Mouse (Mus musculus): ENCODE results near the gene Ttc7b. TPM values are rescaled to one million over a fixed set of nuclear protein-coding genes. Genes with fewer than 3 reads are reported as not detected.

Ttc7b gene
- polyA plus RNA-seq, 1 experiment from 2014 or later, result 6.5 TPM

DNA sequence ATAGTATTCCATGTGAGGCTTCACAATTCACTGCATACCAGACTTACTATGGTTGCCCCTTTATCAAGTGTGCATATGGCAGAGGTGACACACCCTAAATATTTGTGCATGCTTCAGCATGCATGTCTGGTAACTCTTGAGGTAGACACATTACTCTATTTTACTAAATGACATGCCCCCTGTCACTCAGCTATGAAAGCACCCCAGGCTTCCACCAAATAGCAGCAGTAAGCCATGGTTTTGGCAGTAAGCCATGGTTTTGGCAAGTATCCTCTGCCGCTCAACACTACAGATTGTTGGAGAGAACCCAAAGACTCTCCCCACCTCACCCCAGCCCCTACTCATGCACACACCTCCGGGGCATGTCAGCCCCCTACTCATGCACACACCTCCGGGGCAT lies 134.4 kb downstream of the Ttc7b start:
- no peaks in the 10 kb centered on the region for H3K9me3 ChIP-seq
- H3K4me1 ChIP-seq, result peaks cover 23% of the 10 kb centered on the region
- 32% methylated on average over 3 of the region's 3 CpGs for WGBS
- H3K4me2 ChIP-seq (replicated peaks), result no peak overlapping the region
- no peak overlapping the region for H3K4me3 ChIP-seq
- no peak overlapping the region for H3K9ac ChIP-seq (replicated peaks)
- peak; percentile 59 for ATAC-seq (replicated peaks)
- no peaks in the 10 kb centered on the region for H3K27me3 ChIP-seq
- no peak overlapping the region for H3K27ac ChIP-seq (replicated peaks)
- H3K36me3 ChIP-seq, result peaks cover 29% of the 10 kb centered on the region

DNA sequence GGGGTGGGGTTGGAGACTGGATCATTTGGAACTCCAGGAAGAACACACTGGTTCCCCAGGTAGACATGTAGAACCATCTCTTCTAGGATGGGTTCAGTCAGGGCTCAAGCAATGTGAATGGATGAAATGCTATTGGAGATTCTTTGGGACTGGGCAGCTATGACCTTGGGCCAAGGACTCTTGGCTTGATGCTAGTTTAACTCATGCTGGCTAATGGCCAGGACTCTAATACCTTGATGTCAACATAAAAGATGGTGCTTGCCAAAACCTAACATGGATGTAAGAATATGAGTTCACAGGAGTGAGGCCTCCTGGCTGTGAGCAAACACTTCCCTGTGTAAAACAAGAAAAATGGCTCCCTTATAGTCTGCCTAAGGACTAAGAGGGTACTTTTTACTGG lies 138.1 kb downstream of the Ttc7b start:
- Histone ChIP-seq H3K4me3 (no peak overlapping the region), H3K27ac (replicated peaks) (no peak overlapping the region), H3K9ac (replicated peaks) (no peak overlapping the region), H3K9me3 (no peaks in the 10 kb centered on the region), H3K36me3 (peaks cover 29% of the 10 kb centered on the region), H3K4me1 (peaks cover 10% of the 10 kb centered on the region), H3K27me3 (no peaks in the 10 kb centered on the region), H3K4me2 (replicated peaks) (no peak overlapping the region)
- ATAC-seq (replicated peaks), result no peak

DNA sequence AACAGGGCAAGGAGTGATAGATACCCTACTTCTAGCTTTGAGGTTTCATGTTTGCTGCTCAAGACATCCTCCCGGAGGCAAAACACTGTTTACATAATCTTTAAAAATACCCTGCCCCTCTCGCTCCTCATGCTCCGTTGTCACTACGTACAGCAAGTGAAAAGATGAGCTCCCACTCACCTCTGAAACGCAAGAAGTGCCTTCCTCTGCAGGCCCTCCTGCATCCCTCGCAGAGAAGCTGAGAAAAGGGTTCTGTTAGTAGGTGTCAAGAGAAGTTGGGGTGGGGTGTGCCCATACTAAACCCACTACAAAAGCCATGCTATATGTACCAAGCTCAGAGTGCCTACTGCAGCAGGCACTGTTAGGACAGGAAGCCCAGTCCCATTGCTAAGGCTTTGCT lies 138.7 kb downstream of the Ttc7b start:
- H3K27ac ChIP-seq (replicated peaks), result no peak overlapping the region
- peaks cover 10% of the 10 kb centered on the region for H3K4me1 ChIP-seq
- H3K4me3 ChIP-seq, result no peak overlapping the region
- H3K4me2 ChIP-seq (replicated peaks), result no peak overlapping the region
- 94% methylated on average over 6 of the region's 6 CpGs for WGBS
- H3K9me3 ChIP-seq, result no peaks in the 10 kb centered on the region
- H3K9ac ChIP-seq (replicated peaks), result no peak overlapping the region
- peaks cover 26% of the 10 kb centered on the region for H3K36me3 ChIP-seq
- no peak for ATAC-seq (replicated peaks)
- no peaks in the 10 kb centered on the region for H3K27me3 ChIP-seq

DNA sequence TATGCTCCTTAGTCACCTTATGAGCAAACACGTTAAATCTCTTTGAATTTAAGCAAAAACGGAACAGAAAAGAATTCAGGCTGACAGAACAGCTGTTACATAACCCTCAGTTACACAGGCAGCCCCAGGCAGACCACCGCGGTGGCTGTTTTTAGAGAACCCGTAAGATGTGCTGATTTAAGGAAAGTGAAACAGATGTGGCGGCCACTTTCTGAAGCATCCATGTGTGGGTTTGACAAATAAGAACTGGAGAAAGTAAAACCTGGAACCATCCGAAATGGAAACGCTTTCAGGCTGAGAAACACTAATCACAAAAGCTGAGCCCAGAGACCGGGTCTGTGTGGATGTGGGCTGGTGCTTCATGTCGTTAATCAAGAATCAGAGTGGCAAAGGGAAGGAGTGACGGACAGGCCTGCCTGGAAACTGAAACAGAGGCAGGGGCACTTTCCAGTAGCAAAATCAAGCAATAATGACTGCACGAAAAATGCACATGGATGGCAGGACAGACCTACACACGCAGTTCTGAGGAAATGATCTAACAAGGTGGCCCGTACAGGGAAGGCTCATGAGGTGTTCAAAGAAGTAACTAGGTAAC lies 139.8 kb downstream of the Ttc7b start:
- H3K4me3 ChIP-seq, result no peak overlapping the region
- ATAC-seq (replicated peaks), result no peak
- H3K4me2 ChIP-seq (replicated peaks), result no peak overlapping the region
- WGBS, result 69% methylated on average over 14 of the region's 14 CpGs
- H3K36me3 ChIP-seq, result peaks cover 28% of the 10 kb centered on the region
- H3K4me1 ChIP-seq, result peaks cover 3% of the 10 kb centered on the region
- H3K27ac ChIP-seq (replicated peaks), result no peak overlapping the region
- no peaks in the 10 kb centered on the region for H3K9me3 ChIP-seq
- no peaks in the 10 kb centered on the region for H3K27me3 ChIP-seq
- no peak overlapping the region for H3K9ac ChIP-seq (replicated peaks)

DNA sequence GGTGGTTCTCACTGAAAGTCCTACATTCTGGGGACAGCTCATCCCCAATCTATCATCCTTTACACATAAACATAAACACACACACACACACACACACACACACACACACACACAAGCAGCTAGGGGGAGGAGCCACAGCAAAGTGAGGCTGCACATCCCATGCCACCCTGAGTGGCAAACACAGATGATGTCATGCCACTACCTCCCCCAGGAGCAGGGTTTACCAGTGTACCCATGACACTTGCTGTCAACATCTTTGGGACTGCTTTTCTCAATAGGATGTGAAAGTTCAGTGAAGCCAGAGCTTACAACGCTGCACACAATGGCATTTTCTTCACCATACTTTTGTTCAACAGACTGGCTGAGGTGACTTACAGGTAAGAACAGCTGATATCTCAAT lies 140.8 kb downstream of the Ttc7b start:
- no peak for ATAC-seq (replicated peaks)
- Histone ChIP-seq H3K9ac (replicated peaks) (no peak overlapping the region), H3K27ac (replicated peaks) (no peak overlapping the region), H3K27me3 (no peaks in the 10 kb centered on the region), H3K4me2 (replicated peaks) (no peak overlapping the region), H3K4me1 (no peaks in the 10 kb centered on the region), H3K4me3 (no peak overlapping the region), H3K9me3 (no peaks in the 10 kb centered on the region), H3K36me3 (peaks cover 33% of the 10 kb centered on the region)
- 81% methylated on average over 1 of the region's 1 CpGs for WGBS

DNA sequence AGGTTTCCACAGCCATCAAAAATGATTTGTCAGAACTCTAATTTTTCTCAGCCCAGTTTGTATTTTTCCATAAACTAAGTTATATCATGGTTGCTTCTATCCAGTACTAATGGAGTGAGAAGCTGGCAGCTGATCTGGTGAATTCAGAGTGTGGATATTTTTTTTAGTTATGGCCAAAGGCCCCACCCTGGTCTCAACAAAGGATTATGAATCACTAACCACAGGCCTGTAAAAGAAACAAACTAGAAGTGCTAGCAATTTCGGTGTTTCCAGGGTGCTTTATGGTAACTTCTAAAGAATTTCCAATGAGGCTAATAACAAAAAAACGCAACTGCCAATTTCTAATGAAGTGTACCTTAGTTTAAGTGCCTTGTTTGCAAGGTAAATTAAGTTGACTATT lies 142.4 kb downstream of the Ttc7b start:
- no peak overlapping the region for H3K27ac ChIP-seq (replicated peaks)
- no peaks in the 10 kb centered on the region for H3K9me3 ChIP-seq
- ATAC-seq (replicated peaks), result no peak
- 43% methylated on average over 2 of the region's 2 CpGs for WGBS
- H3K9ac ChIP-seq (replicated peaks), result no peak overlapping the region
- no peak overlapping the region for H3K4me3 ChIP-seq
- peaks cover 30% of the 10 kb centered on the region for H3K36me3 ChIP-seq
- H3K4me1 ChIP-seq, result no peaks in the 10 kb centered on the region
- H3K4me2 ChIP-seq (replicated peaks), result no peak overlapping the region
- H3K27me3 ChIP-seq, result no peaks in the 10 kb centered on the region

DNA sequence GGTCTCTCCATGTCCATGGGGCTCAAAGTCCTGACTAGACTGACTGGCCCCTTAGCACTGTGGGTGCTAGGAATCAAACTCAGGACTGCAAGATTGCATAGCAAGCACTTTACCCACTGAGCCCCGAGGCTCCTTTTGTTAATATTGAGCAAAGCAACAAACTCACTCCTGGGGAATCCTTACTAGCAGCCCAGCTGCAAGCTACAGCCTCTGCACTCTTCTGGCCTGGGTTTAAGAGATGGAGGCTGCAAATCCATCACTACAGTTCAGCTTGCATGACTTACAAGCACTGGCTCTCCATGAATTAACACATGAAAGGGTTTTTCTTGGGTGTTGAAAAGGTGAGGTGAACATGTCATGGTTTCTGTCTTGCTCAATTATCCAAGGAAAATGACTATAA lies 142.8 kb downstream of the Ttc7b start:
- H3K4me3 ChIP-seq, result no peak overlapping the region
- no peaks in the 10 kb centered on the region for H3K9me3 ChIP-seq
- H3K27me3 ChIP-seq, result no peaks in the 10 kb centered on the region
- H3K36me3 ChIP-seq, result peaks cover 30% of the 10 kb centered on the region
- 43% methylated on average over 1 of the region's 1 CpGs for WGBS
- no peak for ATAC-seq (replicated peaks)
- H3K4me1 ChIP-seq, result no peaks in the 10 kb centered on the region
- H3K9ac ChIP-seq (replicated peaks), result no peak overlapping the region
- no peak overlapping the region for H3K27ac ChIP-seq (replicated peaks)
- no peak overlapping the region for H3K4me2 ChIP-seq (replicated peaks)

DNA sequence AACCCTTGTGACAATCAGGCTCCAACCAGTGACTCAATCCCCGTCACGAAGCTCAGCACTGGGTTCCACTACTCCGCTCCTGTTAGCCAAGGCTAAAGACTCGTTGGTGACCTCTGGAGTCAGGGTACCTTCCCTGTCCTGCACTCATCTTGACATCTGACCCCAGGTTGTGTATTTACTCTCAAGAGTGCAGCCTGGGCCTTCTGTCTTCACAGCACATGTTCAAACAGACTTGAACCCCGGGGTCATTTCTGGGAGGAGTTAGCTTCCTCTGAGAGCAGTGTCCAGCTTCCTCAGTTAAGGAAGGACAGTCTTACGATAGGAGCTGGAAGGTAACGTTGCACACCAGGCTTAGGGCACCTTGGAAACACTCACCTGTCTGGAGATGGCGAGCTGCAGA lies 144.8 kb downstream of the Ttc7b start:
- Histone ChIP-seq H3K36me3 (peaks cover 31% of the 10 kb centered on the region), H3K4me2 (replicated peaks) (no peak overlapping the region), H3K27me3 (no peaks in the 10 kb centered on the region)

DNA sequence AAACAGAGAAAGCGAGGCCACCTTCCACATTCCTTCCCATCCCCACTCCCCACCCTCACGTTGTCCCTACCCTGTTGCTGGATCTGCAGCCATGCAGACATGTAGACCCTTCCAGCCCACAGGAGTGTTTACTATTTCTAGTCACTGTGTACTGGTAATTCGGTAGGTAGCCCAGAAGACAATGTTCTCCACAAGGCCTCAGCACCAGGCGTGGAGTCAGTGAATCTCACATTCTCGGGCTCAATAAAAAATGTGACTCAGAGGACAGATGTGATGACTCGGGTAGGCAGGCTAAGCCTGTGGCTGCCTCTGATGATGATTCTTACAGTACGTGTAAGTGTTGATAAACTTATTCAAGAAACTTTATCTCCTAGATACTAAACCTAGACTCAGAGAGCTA lies 147.8 kb downstream of the Ttc7b start:
- H3K9me3 ChIP-seq, result no peaks in the 10 kb centered on the region
- H3K27me3 ChIP-seq, result no peaks in the 10 kb centered on the region
- H3K4me2 ChIP-seq (replicated peaks), result no peak overlapping the region
- H3K4me3 ChIP-seq, result no peak overlapping the region
- WGBS, result 85% methylated on average over 7 of the region's 7 CpGs
- peaks cover 42% of the 10 kb centered on the region for H3K36me3 ChIP-seq
- no peak overlapping the region for H3K27ac ChIP-seq (replicated peaks)
- ATAC-seq (replicated peaks), result no peak
- no peak overlapping the region for H3K9ac ChIP-seq (replicated peaks)
- no peaks in the 10 kb centered on the region for H3K4me1 ChIP-seq

More for the DNA sequence above, 144.8 kb downstream of the Ttc7b start:
- 93% methylated on average over 8 of the region's 8 CpGs for WGBS
- no peak for ATAC-seq (replicated peaks)
- no peak overlapping the region for H3K9ac ChIP-seq (replicated peaks)
- H3K27ac ChIP-seq (replicated peaks), result no peak overlapping the region
- H3K9me3 ChIP-seq, result no peaks in the 10 kb centered on the region
- no peaks in the 10 kb centered on the region for H3K4me1 ChIP-seq
- H3K4me3 ChIP-seq, result no peak overlapping the region

DNA sequence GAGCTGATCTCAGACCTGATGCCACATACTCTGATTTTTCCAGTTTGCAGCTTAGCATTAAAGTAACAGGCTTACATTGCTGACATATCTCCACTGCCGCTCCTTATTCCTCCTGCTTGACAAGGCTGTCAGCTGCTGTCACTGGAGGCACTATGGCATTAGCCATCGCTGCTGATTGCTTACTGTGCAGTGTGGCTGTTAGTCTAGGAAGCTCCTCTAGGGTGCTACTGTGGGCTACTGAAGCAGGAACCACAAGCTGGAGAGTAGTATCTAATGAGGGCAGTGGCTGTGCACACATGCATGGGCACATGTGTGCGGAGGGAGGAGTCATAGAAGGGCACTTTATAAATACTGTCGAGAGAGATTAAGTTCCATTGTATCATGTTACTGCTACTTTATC lies 148.6 kb downstream of the Ttc7b start:
- Histone ChIP-seq H3K9ac (replicated peaks) (no peak overlapping the region), H3K36me3 (peaks cover 45% of the 10 kb centered on the region), H3K4me2 (replicated peaks) (no peak overlapping the region), H3K27me3 (no peaks in the 10 kb centered on the region), H3K4me1 (no peaks in the 10 kb centered on the region), H3K27ac (replicated peaks) (no peak overlapping the region), H3K4me3 (no peak overlapping the region), H3K9me3 (no peaks in the 10 kb centered on the region)
- 90% methylated on average over 4 of the region's 4 CpGs for WGBS
- ATAC-seq (replicated peaks), result no peak

DNA sequence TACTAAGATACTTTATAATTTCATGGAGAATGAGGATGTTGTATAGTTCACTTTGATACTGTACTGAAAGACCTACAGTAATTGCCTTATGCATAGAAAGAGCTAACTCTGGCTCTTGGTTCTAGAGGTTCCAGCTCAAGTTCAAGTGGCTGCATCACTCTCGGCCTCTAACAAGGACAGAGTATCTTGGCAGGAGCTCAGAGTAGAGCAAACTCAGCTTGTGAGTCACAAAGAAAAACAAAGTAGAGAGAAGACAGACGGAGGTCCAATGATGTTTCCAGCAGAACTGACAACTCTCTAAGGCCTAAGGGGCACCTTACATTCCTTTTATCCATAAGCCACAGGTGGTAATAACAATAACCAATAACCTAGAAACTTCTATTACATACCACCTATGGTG lies 150.8 kb downstream of the Ttc7b start:
- ATAC-seq (replicated peaks), result no peak
- WGBS, result 95% methylated on average over 2 of the region's 2 CpGs
- peaks cover 41% of the 10 kb centered on the region for H3K36me3 ChIP-seq
- no peaks in the 10 kb centered on the region for H3K4me1 ChIP-seq
- H3K4me3 ChIP-seq, result no peak overlapping the region
- H3K27me3 ChIP-seq, result no peaks in the 10 kb centered on the region
- no peaks in the 10 kb centered on the region for H3K9me3 ChIP-seq
- H3K27ac ChIP-seq (replicated peaks), result no peak overlapping the region
- no peak overlapping the region for H3K4me2 ChIP-seq (replicated peaks)
- no peak overlapping the region for H3K9ac ChIP-seq (replicated peaks)

DNA sequence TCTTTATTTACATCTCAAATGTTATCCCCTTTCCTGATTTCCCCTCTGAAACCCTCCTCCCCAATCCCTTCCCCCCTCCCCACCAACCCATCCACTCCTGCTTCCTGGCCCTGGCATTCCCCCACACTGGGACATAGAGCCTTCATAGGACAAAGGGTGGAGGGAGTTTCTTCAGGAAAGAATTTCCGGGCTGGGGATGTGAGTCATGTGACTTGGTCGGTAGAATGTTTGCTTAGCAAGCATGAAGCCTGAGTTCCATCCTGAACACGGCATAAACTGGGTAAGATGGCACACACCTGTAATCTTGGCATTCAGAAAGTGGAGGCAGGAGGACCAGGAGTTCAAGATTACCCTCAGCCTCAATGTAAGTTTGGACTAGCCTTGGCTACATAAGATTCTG lies 151.4 kb downstream of the Ttc7b start:
- Histone ChIP-seq H3K4me3 (no peak overlapping the region), H3K4me1 (no peaks in the 10 kb centered on the region), H3K36me3 (peaks cover 41% of the 10 kb centered on the region), H3K9me3 (no peaks in the 10 kb centered on the region), H3K4me2 (replicated peaks) (no peak overlapping the region), H3K27ac (replicated peaks) (no peak overlapping the region), H3K27me3 (no peaks in the 10 kb centered on the region), H3K9ac (replicated peaks) (no peak overlapping the region)
- WGBS, result 71% methylated on average over 3 of the region's 3 CpGs
- no peak for ATAC-seq (replicated peaks)

DNA sequence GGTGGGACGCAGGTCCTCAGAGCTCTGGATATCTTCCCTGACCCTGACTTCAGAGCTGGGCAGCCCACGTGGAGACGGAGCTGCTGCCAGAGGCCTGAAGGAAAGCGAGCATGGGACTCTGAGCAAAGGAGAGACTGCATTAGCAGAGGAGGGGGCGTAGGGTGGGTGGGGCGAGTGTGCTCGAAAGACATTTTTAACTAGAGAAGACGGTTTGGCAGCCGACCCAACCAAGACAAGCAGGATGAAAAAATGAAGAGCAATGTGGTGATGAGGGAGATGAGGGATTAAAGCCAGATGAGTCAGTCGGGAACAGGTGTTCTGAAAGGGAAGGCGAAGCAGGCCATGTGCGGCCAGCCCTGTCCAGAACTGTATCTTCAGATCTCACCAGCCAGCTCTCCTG lies 159.3 kb downstream of the Ttc7b start:
- no peak overlapping the region for H3K4me3 ChIP-seq
- H3K4me1 ChIP-seq, result 0 out of 2 replicates have a peak, but pooled peaks cover 5% of the 10 kb centered on the region
- no peak overlapping the region for H3K27ac ChIP-seq (replicated peaks)
- no peak overlapping the region for H3K4me2 ChIP-seq (replicated peaks)
- H3K9ac ChIP-seq (replicated peaks), result no peak overlapping the region
- H3K27me3 ChIP-seq, result no peaks in the 10 kb centered on the region
- no peak for ATAC-seq (replicated peaks)
- 81% methylated on average over 12 of the region's 12 CpGs for WGBS
- no peaks in the 10 kb centered on the region for H3K9me3 ChIP-seq
- peaks cover 9% of the 10 kb centered on the region; the same call in 1 of the 2 replicates for H3K36me3 ChIP-seq
